Mouse (Mus musculus) liver, adult 2 months (tissue): ENCODE results near the gene Aicda.

Experiments
- CTCF ChIP-seq: fragments of 200-500 bp; IDR thresholded peaks from 2 replicates; pipeline ENCODE4 v1.5.1; 2011; ENCODE audit warnings: low read depth, low read length, control low read depth
- POLR2A ChIP-seq: fragments of 200-500 bp; IDR thresholded peaks from 2 replicates; pipeline ENCODE4 v1.6.1; 2011; ENCODE audit warnings: low read length, control low read depth; ENCODE audit not compliant: insufficient read depth; ENCODE audit errors: extremely low read depth

DNA sequence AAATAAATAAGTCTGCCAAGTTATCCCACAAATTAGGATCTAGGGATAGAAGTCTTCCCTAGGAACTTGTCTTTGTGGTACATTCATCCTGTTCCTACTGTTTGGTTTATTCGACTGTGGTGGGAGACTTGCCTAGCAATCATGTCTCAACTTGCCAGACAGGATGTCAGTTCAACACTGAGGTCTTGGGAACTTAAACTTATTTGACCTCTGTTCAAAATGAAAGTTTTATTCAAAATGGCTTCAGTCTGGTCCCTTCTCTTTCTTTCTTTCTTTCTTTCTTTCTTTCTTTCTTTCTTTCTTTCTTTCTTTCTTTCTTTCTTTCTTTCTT is 49.4 kb downstream of the Aicda start:
- TF ChIP-seq CTCF (no peak), POLR2A (no peak)
